Mouse (Mus musculus) neural tube, embryonic 13.5 days (tissue): Measurements from ENCODE around the gene Ffar2. TPM values are rescaled to one million over a fixed set of nuclear protein-coding genes. Genes with fewer than 3 reads are reported as not detected.

ENCODE experiments used
- ATAC-seq: fragments of 200-750 bp; cut with Nextera tagmentation; 2 replicates; pipeline ENCODE4 v1.8.0; 2017; ENCODE audit warnings: low read depth, mild to moderate bottlenecking, moderate TSS enrichment, moderate library complexity
- H3K27ac ChIP-seq: fragments of 300-500 bp; sonication (generic); replicated peaks from 2 replicates; pipeline ENCODE4 v1.5.1; 2015; ENCODE audit warnings: moderate library complexity, mild to moderate bottlenecking, inconsistent platforms
- H3K27me3 ChIP-seq: fragments of 300-500 bp; sonication (generic); 2 replicates; pipeline ENCODE4 v1.6.1; 2015; ENCODE audit warnings: mild to moderate bottlenecking, inconsistent platforms
- H3K36me3 ChIP-seq: fragments of 300-500 bp; sonication (generic); 2 replicates; pipeline ENCODE4 v1.6.1; 2015; ENCODE audit warnings: mild to moderate bottlenecking, inconsistent platforms
- H3K4me1 ChIP-seq: fragments of 300-500 bp; sonication (generic); replicated peaks from 2 replicates; pipeline ENCODE4 v1.6.1; 2015; ENCODE audit warnings: inconsistent platforms
- H3K4me2 ChIP-seq: fragments of 300-500 bp; sonication (generic); 2 replicates; pipeline ENCODE4 v1.6.1; 2015; ENCODE audit warnings: inconsistent platforms, mild to moderate bottlenecking, moderate library complexity
- H3K4me3 ChIP-seq: fragments of 300-500 bp; sonication (generic); 2 replicates; pipeline ENCODE4 v1.5.1; 2015; ENCODE audit warnings: mild to moderate bottlenecking, inconsistent platforms
- H3K9ac ChIP-seq: fragments of 300-500 bp; sonication (generic); 2 replicates; pipeline ENCODE4 v1.6.1; 2015; ENCODE audit warnings: moderate library complexity, mild to moderate bottlenecking, inconsistent platforms
- H3K9me3 ChIP-seq: fragments of 300-500 bp; sonication (generic); 2 replicates; pipeline ENCODE4 v1.6.1; 2016; ENCODE audit warnings: inconsistent platforms
- WGBS: fragments of 180-500 bp; shearing (Covaris S2); methylation state at CpG from one replicate; pipeline ENCODE4 v1.1.7; 2015; 5-methylcytosine and 5-hydroxymethylcytosine counted together
- polyA plus RNA-seq: library from polyadenylated mRNA; unstranded; fragments of >200 nt; fragmentation: Nextera tagmentation; extraction: Ambion mirVana; gene quantifications from 2 replicates; pipeline ENCODE4 v1.2.1, GENCODE M21; 2015

The Ffar2 gene
- polyA plus RNA-seq, 1 experiment from 2014 or later, result 0.32 TPM

- Histone ChIP-seq H3K4me2 (no peak within 1 kb of the TSS), H3K4me3 (no peak within 1 kb of the TSS), H3K9me3 (no peaks in the 10 kb centered on the region), H3K4me1 (peaks cover 17% of the 10 kb centered on the region), H3K27me3 (no peaks in the 10 kb centered on the region), H3K27ac (peak within 1 kb of the TSS; percentile 90; the same call in 1 of the 2 replicates), H3K36me3 (no peaks in the 10 kb centered on the region), H3K9ac (no peak within 1 kb of the TSS)
- WGBS, result 59% methylated on average over 15 of the region's 15 CpGs
- ATAC-seq, result no peak
These were observed 36.1 kb downstream of the Ffar2 start, which contains the start of gene Krtdap for GRCm38 (mm10) chr7:30787377-30788022. Krtdap (plus strand) TSS chr7:30787896.

GRCm38 (mm10) chr7:30785721-30786546 lies 37.6 kb downstream of the Ffar2 start:
- peak; percentile 96 for ATAC-seq
- Histone ChIP-seq H3K36me3 (no peaks in the 10 kb centered on the region), H3K27me3 (no peaks in the 10 kb centered on the region), H3K9ac (no peak overlapping the region), H3K27ac (peak overlapping the region; percentile 90), H3K4me2 (no peak overlapping the region), H3K9me3 (no peaks in the 10 kb centered on the region), H3K4me3 (no peak overlapping the region), H3K4me1 (peaks cover 17% of the 10 kb centered on the region)
- 43% methylated on average over 13 of the region's 13 CpGs for WGBS

- H3K4me3 ChIP-seq, result no peak overlapping the region
- peaks cover 17% of the 10 kb centered on the region for H3K4me1 ChIP-seq
- H3K9me3 ChIP-seq, result no peaks in the 10 kb centered on the region
- no peak overlapping the region for H3K9ac ChIP-seq
- no peaks in the 10 kb centered on the region for H3K27me3 ChIP-seq
- peak overlapping the region; percentile 90 for H3K27ac ChIP-seq
- ATAC-seq, result peak; percentile 16
- 80% methylated on average over 1 of the region's 1 CpGs for WGBS
- H3K36me3 ChIP-seq, result no peaks in the 10 kb centered on the region
- no peak overlapping the region for H3K4me2 ChIP-seq
These were observed 38.4 kb downstream of the Ffar2 start for GRCm38 (mm10) chr7:30785154-30785553.

- Histone ChIP-seq H3K4me3 (no peak overlapping the region), H3K9me3 (no peaks in the 10 kb centered on the region), H3K27ac (no peak overlapping the region), H3K4me1 (peaks cover 17% of the 10 kb centered on the region), H3K27me3 (no peaks in the 10 kb centered on the region), H3K4me2 (no peak overlapping the region), H3K36me3 (no peaks in the 10 kb centered on the region), H3K9ac (no peak overlapping the region)
- 78% methylated on average over 3 of the region's 3 CpGs for WGBS
- no peak for ATAC-seq
These were observed 40.9 kb downstream of the Ffar2 start for GRCm38 (mm10) chr7:30782658-30783057.

- H3K9me3 ChIP-seq, result no peaks in the 10 kb centered on the region
- no peak overlapping the region for H3K4me3 ChIP-seq
- no peak for ATAC-seq
- WGBS, result 74% methylated on average over 4 of the region's 4 CpGs
- H3K27ac ChIP-seq, result no peak overlapping the region
- peaks cover 17% of the 10 kb centered on the region for H3K4me1 ChIP-seq
- no peak overlapping the region for H3K4me2 ChIP-seq
- no peak overlapping the region for H3K9ac ChIP-seq
- H3K27me3 ChIP-seq, result no peaks in the 10 kb centered on the region
- H3K36me3 ChIP-seq, result no peaks in the 10 kb centered on the region
These were observed 41.8 kb downstream of the Ffar2 start for GRCm38 (mm10) chr7:30781792-30782191.

GRCm38 (mm10) chr7:30777911-30778310 lies 45.7 kb downstream of the Ffar2 start:
- H3K36me3 ChIP-seq, result no peaks in the 10 kb centered on the region
- H3K9ac ChIP-seq, result no peak overlapping the region
- H3K27ac ChIP-seq, result no peak overlapping the region
- H3K4me3 ChIP-seq, result no peak overlapping the region
- H3K27me3 ChIP-seq, result no peaks in the 10 kb centered on the region
- no peak overlapping the region for H3K4me2 ChIP-seq
- 100% methylated on average over 1 of the region's 1 CpGs for WGBS
- ATAC-seq, result no peak
- H3K4me1 ChIP-seq, result no peaks in the 10 kb centered on the region
- H3K9me3 ChIP-seq, result no peaks in the 10 kb centered on the region

- WGBS, result 46% methylated on average over 7 of the region's 7 CpGs
- Histone ChIP-seq H3K36me3 (no peaks in the 10 kb centered on the region), H3K4me1 (no peaks in the 10 kb centered on the region), H3K4me3 (no peak overlapping the region), H3K27ac (no peak overlapping the region), H3K27me3 (no peaks in the 10 kb centered on the region), H3K9me3 (no peaks in the 10 kb centered on the region), H3K9ac (no peak overlapping the region), H3K4me2 (no peak overlapping the region)
- ATAC-seq, result no peak
These were observed 46.4 kb downstream of the Ffar2 start for GRCm38 (mm10) chr7:30777081-30777579.

GRCm38 (mm10) chr7:30776104-30776503 lies 47.5 kb downstream of the Ffar2 start:
- Histone ChIP-seq H3K36me3 (no peaks in the 10 kb centered on the region), H3K9ac (no peak overlapping the region), H3K9me3 (no peaks in the 10 kb centered on the region), H3K4me2 (no peak overlapping the region), H3K27me3 (no peaks in the 10 kb centered on the region), H3K27ac (no peak overlapping the region), H3K4me3 (no peak overlapping the region), H3K4me1 (no peaks in the 10 kb centered on the region)
- 91% methylated on average over 9 of the region's 9 CpGs for WGBS
- ATAC-seq, result no peak

- no peak overlapping the region for H3K27ac ChIP-seq
- no peaks in the 10 kb centered on the region for H3K9me3 ChIP-seq
- ATAC-seq, result no peak
- H3K4me2 ChIP-seq, result no peak overlapping the region
- H3K9ac ChIP-seq, result no peak overlapping the region
- no peaks in the 10 kb centered on the region for H3K4me1 ChIP-seq
- WGBS, result 40% methylated on average over 9 of the region's 9 CpGs
- no peaks in the 10 kb centered on the region; the same call in 1 of the 2 replicates for H3K27me3 ChIP-seq
- no peak overlapping the region for H3K4me3 ChIP-seq
- H3K36me3 ChIP-seq, result no peaks in the 10 kb centered on the region
These were observed 54.3 kb downstream of the Ffar2 start for GRCm38 (mm10) chr7:30769236-30769635.

Other genes with a start within 250 kb of the Ffar2 start
- gene Kmt2b, start 235.0 kb downstream of the Ffar2 start, polyA plus RNA-seq, result 9.0 and 9.9 TPM in 2 replicates
- 0.36 and 0.50 TPM in 2 replicates for gene Zbtb32, start 224.9 kb downstream of the Ffar2 start, polyA plus RNA-seq
- 0.49 and 0.62 TPM in 2 replicates for gene Upk1a, start 210.9 kb downstream of the Ffar2 start, polyA plus RNA-seq
- 1,295 and 1,305 TPM in 2 replicates for gene Cox6b1, start 197.6 kb downstream of the Ffar2 start, polyA plus RNA-seq
- gene Etv2, start 187.9 kb downstream of the Ffar2 start, polyA plus RNA-seq, result not detected in 2 replicates
- gene Rbm42, start 173.5 kb downstream of the Ffar2 start, polyA plus RNA-seq, result 137 and 142 TPM in 2 replicates
- 22.0 and 22.7 TPM in 2 replicates for gene Haus5, start 158.8 kb downstream of the Ffar2 start, polyA plus RNA-seq
- not detected in 2 replicates for gene Pmis2, start 152.2 kb downstream of the Ffar2 start, polyA plus RNA-seq
- not detected in 2 replicates for gene 2200002J24Rik, start 124.8 kb downstream of the Ffar2 start, polyA plus RNA-seq
- 0.80 and 1.6 TPM in 2 replicates for gene Atp4a, start 111.6 kb downstream of the Ffar2 start, polyA plus RNA-seq
- 253 and 272 TPM in 2 replicates for gene Tmem147, start 94.2 kb downstream of the Ffar2 start, polyA plus RNA-seq
- gene Gapdhs, start 80.1 kb downstream of the Ffar2 start, polyA plus RNA-seq, result 1.6 and 2.9 TPM in 2 replicates
- 1.2 and 2.8 TPM in 2 replicates for gene Sbsn, start 72.3 kb downstream of the Ffar2 start, polyA plus RNA-seq
- 1.0 TPM in 1 of 2 replicates, not detected in the other for gene Dmkn, start 60.0 kb downstream of the Ffar2 start, polyA plus RNA-seq
- gene Krtdap, start 35.9 kb downstream of the Ffar2 start, polyA plus RNA-seq, result 0.85 TPM in 1 of 2 replicates, not detected in the other
- gene Ffar3, start 32.4 kb upstream of the Ffar2 start, polyA plus RNA-seq, result not detected in 2 replicates
- gene Ffar1, start 37.8 kb upstream of the Ffar2 start, polyA plus RNA-seq, result not detected in 2 replicates
- 0.43 TPM in 1 of 2 replicates, not detected in the other for gene Cd22, start 56.6 kb upstream of the Ffar2 start, polyA plus RNA-seq
- 2.6 and 3.1 TPM in 2 replicates for gene Mag, start 91.1 kb upstream of the Ffar2 start, polyA plus RNA-seq
- not detected in 2 replicates for gene Hamp2, start 100.9 kb upstream of the Ffar2 start, polyA plus RNA-seq
- not detected in 2 replicates for gene Hamp, start 120.3 kb upstream of the Ffar2 start, polyA plus RNA-seq
- 34.4 TPM in 2 replicates for gene Usf2, start 133.0 kb upstream of the Ffar2 start, polyA plus RNA-seq
- gene Lsr, start 149.7 kb upstream of the Ffar2 start, polyA plus RNA-seq, result 17.0 and 17.6 TPM in 2 replicates
- 0.25 and 0.53 TPM in 2 replicates for gene Fam187b, start 150.0 kb upstream of the Ffar2 start, polyA plus RNA-seq
- 15.9 and 19.6 TPM in 2 replicates for gene Fxyd5, start 218.7 kb upstream of the Ffar2 start, polyA plus RNA-seq
- gene Fxyd7, start 227.7 kb upstream of the Ffar2 start, polyA plus RNA-seq, result 181 and 239 TPM in 2 replicates
- gene Fxyd1, start 233.4 kb upstream of the Ffar2 start, polyA plus RNA-seq, result 28.2 and 33.9 TPM in 2 replicates
- gene Lgi4, start 235.6 kb upstream of the Ffar2 start, polyA plus RNA-seq, result 2.0 and 2.6 TPM in 2 replicates